Mouse (Mus musculus) hindbrain, postnatal 0 days (tissue): ENCODE data around the gene Orai1. TPM values are rescaled to one million over a fixed set of nuclear protein-coding genes. Genes with fewer than 3 reads are reported as not detected.

Source experiments
- ATAC-seq: fragments of 200-750 bp; cut with Nextera tagmentation; 2 replicates; pipeline ENCODE4 v1.8.0; 2017; ENCODE audit warnings: mild to moderate bottlenecking, moderate TSS enrichment, moderate library complexity
- DNase-seq: peaks from one replicate; pipeline ENCODE4 v3.0.0-alpha.2; 2015; ENCODE audit warnings: low spot score
- H3K27ac ChIP-seq: fragments of 300-500 bp; sonication (generic); 2 replicates; pipeline ENCODE4 v1.5.1; 2014; ENCODE audit warnings: mild to moderate bottlenecking
- H3K27me3 ChIP-seq: fragments of 300-500 bp; sonication (generic); 2 replicates; pipeline ENCODE4 v1.6.1; 2014; ENCODE audit warnings: low read length, mixed read lengths; ENCODE audit not compliant: insufficient read depth
- H3K36me3 ChIP-seq: fragments of 300-500 bp; sonication (generic); 2 replicates; pipeline ENCODE4 v1.6.1; 2014; ENCODE audit warnings: low read length, mixed read lengths; ENCODE audit not compliant: insufficient read depth
- H3K4me1 ChIP-seq: fragments of 300-500 bp; sonication (generic); 2 replicates; pipeline ENCODE4 v1.6.1; 2014; ENCODE audit warnings: antibody characterized with exemption, low read length, mixed read lengths; ENCODE audit not compliant: insufficient read depth
- H3K4me2 ChIP-seq: fragments of 300-500 bp; sonication (generic); 2 replicates; pipeline ENCODE4 v1.6.1; 2014; ENCODE audit warnings: low read depth, mild to moderate bottlenecking, low read length, moderate library complexity, mixed read lengths
- H3K4me3 ChIP-seq: fragments of 300-500 bp; sonication (generic); 2 replicates; pipeline ENCODE4 v1.5.1; 2014; ENCODE audit warnings: low read length
- H3K9ac ChIP-seq: fragments of 300-500 bp; sonication (generic); replicated peaks from 2 replicates; pipeline ENCODE4 v1.6.1; 2014; ENCODE audit warnings: mild to moderate bottlenecking, low read length, moderate library complexity, mixed read lengths
- H3K9me3 ChIP-seq: fragments of 300-500 bp; sonication (generic); 2 replicates; pipeline ENCODE4 v1.6.1; 2016; ENCODE audit warnings: low read length, mixed read lengths
- CTCF ChIP-seq: IDR thresholded peaks from 2 replicates; pipeline ENCODE4 v1.5.1; 2016; ENCODE audit warnings: antibody characterized with exemption, control low read depth, low read depth
- WGBS: fragments of 180-500 bp; shearing (Covaris S2); extraction: QIAGEN DNeasy Blood & Tissue Kit; methylation state at CpG from one replicate; pipeline ENCODE4 v1.1.7; 2014; 5-methylcytosine and 5-hydroxymethylcytosine counted together
- polyA plus RNA-seq: library from polyadenylated mRNA; unstranded; fragments of >200 nt; fragmentation: Nextera tagmentation; extraction: Ambion mirVana; gene quantifications from 2 replicates; pipeline ENCODE4 v1.2.1, GENCODE M21; 2015
- total RNA-seq: library from RNA; depleted of rRNA; stranded (reverse); fragments of >200 nt; gene quantifications from 2 replicates; pipeline ENCODE4 v1.2.3, GENCODE M21; 2014

Orai1 gene
- total and polyA plus RNA-seq, 2 experiments from 2014 or later, result 18.3 to 20.9 TPM

GRCm38 (mm10) chr5:123064207-123064606 is 49.3 kb downstream of the Orai1 start:
- WGBS, result 29% methylated on average over 6 of the region's 6 CpGs
- Histone ChIP-seq H3K4me1 (no peaks in the 10 kb centered on the region), H3K27ac (no peak overlapping the region), H3K9ac (no peak overlapping the region), H3K27me3 (no peaks in the 10 kb centered on the region), H3K36me3 (no peaks in the 10 kb centered on the region), H3K4me2 (no peak overlapping the region), H3K4me3 (no peak overlapping the region), H3K9me3 (no peaks in the 10 kb centered on the region)
- peak; percentile 59 for TF ChIP-seq CTCF
- peak; percentile 95 for DNase-seq
- ATAC-seq, result no peak

- no peaks in the 10 kb centered on the region for H3K4me1 ChIP-seq
- peak; percentile 63; the same call in 1 of the 2 replicates for ATAC-seq
- H3K9ac ChIP-seq, result no peak overlapping the region
- DNase-seq, result peak; percentile 72
- 18% methylated on average over 6 of the region's 6 CpGs for WGBS
- H3K9me3 ChIP-seq, result no peaks in the 10 kb centered on the region
- no peak overlapping the region for H3K27ac ChIP-seq
- TF ChIP-seq CTCF, result peak; percentile 51
- H3K4me3 ChIP-seq, result no peak overlapping the region
- no peaks in the 10 kb centered on the region for H3K36me3 ChIP-seq
- no peak overlapping the region for H3K4me2 ChIP-seq
- H3K27me3 ChIP-seq, result no peaks in the 10 kb centered on the region
Measured at GRCm38 (mm10) chr5:123067395-123067995, 52.6 kb downstream of the Orai1 start.

GRCm38 (mm10) chr5:123068115-123068514 is 53.2 kb downstream of the Orai1 start, which contains the start of gene Tmem120b:
Gene Tmem120b (plus strand): TSS chr5:123068415.
- DNase-seq, result no peak
- Histone ChIP-seq H3K36me3 (no peaks in the 10 kb centered on the region), H3K27me3 (no peaks in the 10 kb centered on the region), H3K4me2 (no peak within 1 kb of the TSS), H3K27ac (no peak within 1 kb of the TSS), H3K4me1 (no peaks in the 10 kb centered on the region), H3K9me3 (no peaks in the 10 kb centered on the region), H3K9ac (no peak within 1 kb of the TSS), H3K4me3 (no peak within 1 kb of the TSS)
- TF ChIP-seq CTCF, result no peak
- ATAC-seq, result 0 out of 2 replicates have a peak, but pooled peaks have one; percentile 10
- WGBS, result 88% methylated on average over 12 of the region's 12 CpGs

DNA sequence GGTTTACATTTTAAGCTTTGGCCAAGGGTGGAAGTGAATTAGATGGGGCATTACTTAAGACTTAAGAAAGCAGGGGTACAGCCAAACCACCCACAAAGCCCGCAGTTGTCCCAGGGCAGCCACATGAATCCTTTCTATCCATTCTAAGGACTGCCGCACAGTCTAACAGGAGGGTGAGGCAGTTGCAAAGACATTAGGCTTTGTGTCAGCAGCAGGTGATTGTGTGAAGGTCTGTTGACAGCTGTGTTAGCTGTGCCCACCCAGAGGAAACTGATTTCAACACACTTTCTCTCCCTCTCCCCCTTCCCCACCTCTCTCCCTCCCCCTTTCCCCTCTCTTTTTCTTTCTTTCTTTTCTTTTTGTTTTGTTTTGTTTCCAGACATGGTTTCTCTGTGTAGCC is 53.8 kb downstream of the Orai1 start:
- DNase-seq, result no peak
- TF ChIP-seq CTCF, result no peak

DNA sequence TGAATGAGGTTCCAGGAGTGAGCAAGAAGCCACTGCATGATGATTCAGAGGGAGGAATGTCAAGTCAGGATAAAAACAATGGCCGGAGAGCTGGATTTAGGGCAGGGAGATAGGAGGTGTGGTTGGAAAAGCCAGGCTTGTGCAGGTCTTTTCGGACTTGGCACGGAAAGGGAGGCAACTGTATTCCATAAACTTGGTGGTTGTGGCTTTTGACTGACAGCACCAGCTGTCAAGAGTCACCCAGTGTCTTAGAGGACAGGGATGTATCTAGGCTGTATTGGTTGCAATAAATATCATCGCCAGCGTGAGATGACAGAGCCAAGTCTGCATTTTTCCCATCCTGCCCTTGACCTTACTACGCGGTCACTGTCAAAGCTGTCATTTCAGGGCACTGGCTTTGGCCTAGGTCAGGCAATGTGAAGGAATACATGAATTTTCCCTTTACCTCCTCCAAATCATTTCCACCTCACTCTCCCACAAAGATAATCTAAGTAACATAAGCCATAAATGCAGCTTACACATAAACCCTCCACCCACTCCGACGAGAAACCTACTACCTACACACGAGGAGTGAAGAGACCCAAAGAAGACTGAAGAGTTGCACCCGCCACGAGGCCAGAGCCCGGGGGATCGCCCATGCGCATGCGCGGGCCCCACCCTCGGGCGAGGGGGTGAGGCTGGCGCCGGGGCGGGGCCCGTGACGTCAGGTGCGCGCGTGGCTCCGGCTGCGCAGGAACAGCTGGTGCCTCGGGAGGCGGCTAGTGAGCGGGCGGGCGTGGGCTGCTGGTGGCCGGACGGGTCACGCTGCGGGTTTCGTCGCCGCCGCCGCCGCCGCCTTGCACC is 60.9 kb downstream of the Orai1 start:
- Histone ChIP-seq H3K27me3 (no peaks in the 10 kb centered on the region), H3K4me3 (peak overlapping the region; percentile 81), H3K9me3 (no peaks in the 10 kb centered on the region), H3K36me3 (no peaks in the 10 kb centered on the region), H3K4me1 (peaks cover 20% of the 10 kb centered on the region), H3K4me2 (peak overlapping the region; percentile 81), H3K27ac (peak overlapping the region; percentile 81), H3K9ac (peak overlapping the region; percentile 77)
- peak; percentile 96 for DNase-seq
- no peak for TF ChIP-seq CTCF
- 6% methylated on average over 40 of the region's 45 CpGs for WGBS
- peak; percentile 95 for ATAC-seq

More for the DNA sequence above, 53.8 kb downstream of the Orai1 start:
- no peak for ATAC-seq
- 91% methylated on average over 2 of the region's 2 CpGs for WGBS
- no peak overlapping the region for H3K4me2 ChIP-seq
- no peaks in the 10 kb centered on the region for H3K36me3 ChIP-seq
- H3K9me3 ChIP-seq, result no peaks in the 10 kb centered on the region
- H3K4me1 ChIP-seq, result no peaks in the 10 kb centered on the region
- no peak overlapping the region for H3K4me3 ChIP-seq
- no peaks in the 10 kb centered on the region for H3K27me3 ChIP-seq
- H3K9ac ChIP-seq, result no peak overlapping the region
- H3K27ac ChIP-seq, result no peak overlapping the region

- H3K4me2 ChIP-seq, result peak overlapping the region; percentile 81
- peak; percentile 89 for ATAC-seq
- no peaks in the 10 kb centered on the region for H3K27me3 ChIP-seq
- peak overlapping the region; percentile 81 for H3K4me3 ChIP-seq
- peak; percentile 74 for DNase-seq
- TF ChIP-seq CTCF, result no peak
- H3K36me3 ChIP-seq, result no peaks in the 10 kb centered on the region
- no peaks in the 10 kb centered on the region for H3K9me3 ChIP-seq
- peak overlapping the region; percentile 77 for H3K9ac ChIP-seq
- peaks cover 20% of the 10 kb centered on the region for H3K4me1 ChIP-seq
- H3K27ac ChIP-seq, result peak overlapping the region; percentile 81
- WGBS, result 6% methylated on average over 33 of the region's 35 CpGs
Measured at GRCm38 (mm10) chr5:123076419-123077281, 61.8 kb downstream of the Orai1 start.
